Mouse (Mus musculus) gastrocnemius, postnatal 4 days (tissue): ENCODE results near the gene Ank2. TPM values are rescaled to one million over a fixed set of nuclear protein-coding genes. Genes with fewer than 3 reads are reported as not detected.

Experiments used
- DNase-seq, 2 experiments: peaks; one replicate each; pipeline ENCODE4 v3.0.0; 2021 to 2022; ENCODE audit warnings: low spot score in 2 of 2, mixed read lengths in 2 of 2
- microRNA-seq: library from miRNA; unstranded; fragments of <30 nt; microRNA quantifications from one replicate; pipeline ENCODE4 v1.2.0, GENCODE M21; 2021
- total RNA-seq, 2 experiments: library from RNA; stranded (reverse); gene quantifications; 2 replicates each; pipeline ENCODE4 v1.2.3; 2021

Ank2 gene
- total RNA-seq, 2 experiments from 2014 or later = 231 to 258 TPM

DNA sequence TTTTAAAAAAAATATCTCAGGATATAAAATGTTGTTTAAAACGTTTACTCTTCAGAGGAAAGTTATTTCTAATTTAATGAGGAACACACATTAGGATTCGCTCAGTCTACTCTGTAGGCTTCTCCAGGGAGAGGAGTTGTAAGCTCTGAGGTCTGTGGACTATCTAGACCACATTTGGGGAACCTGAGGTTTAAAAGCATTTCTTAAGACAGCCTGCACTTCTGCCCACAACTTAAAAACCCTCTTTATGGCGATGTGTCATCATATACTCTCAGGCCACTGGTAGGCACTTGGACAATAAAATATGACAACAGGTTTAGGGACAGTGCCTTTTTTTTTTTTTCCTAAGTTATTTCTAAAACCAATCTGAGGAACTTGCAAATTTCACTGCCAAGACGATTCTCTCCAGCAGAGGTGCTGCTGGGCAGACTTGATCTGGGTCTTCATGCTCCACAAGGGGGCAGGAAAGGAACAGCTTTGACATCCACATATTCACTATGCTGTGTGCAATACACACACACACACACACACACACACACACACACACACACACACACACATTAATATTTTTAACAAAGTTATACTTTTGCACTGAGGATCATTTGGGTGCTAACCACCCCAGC lies 567.2 kb downstream of the Ank2 start:
- DNase-seq = no peak

DNA sequence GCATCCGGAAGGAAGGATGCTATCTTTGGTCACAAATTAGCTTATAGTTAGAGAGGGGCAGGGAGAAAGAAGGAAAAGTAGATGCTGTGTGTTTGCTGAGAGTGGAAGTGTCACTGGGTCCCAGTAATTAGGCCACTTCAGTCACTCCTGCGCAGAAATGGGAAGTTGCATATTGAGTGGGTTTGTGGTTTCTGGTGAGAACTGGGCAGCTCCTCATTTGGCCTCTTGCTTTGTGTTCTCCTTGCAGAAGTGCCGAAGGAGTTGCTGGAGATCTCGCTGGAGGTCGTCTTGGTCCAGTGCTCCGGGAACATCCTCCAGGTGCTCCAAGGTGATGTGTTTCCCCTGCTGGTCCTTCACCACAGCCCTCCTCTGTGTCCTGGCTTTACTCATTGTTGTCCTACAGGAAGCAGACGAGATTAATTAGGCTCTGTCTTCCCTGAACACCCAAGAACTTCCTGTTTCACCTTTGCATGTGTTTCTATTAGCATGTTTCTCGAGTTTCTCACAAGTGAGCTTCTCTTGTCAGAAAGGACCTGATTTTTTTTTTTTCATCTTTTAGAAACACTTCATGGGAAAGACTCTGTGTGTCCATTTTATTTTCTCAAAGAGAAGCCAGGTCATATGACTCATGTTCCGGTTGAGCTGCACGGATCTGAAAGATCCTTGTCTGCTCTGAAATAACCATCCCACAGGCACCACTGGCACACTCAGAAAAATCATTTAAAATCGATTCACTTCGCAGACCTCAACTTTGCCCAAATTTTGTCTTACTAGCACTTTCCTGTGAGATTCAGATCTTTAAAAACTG lies 575.4 kb downstream of the Ank2 start:
- DNase-seq = no peak

DNA sequence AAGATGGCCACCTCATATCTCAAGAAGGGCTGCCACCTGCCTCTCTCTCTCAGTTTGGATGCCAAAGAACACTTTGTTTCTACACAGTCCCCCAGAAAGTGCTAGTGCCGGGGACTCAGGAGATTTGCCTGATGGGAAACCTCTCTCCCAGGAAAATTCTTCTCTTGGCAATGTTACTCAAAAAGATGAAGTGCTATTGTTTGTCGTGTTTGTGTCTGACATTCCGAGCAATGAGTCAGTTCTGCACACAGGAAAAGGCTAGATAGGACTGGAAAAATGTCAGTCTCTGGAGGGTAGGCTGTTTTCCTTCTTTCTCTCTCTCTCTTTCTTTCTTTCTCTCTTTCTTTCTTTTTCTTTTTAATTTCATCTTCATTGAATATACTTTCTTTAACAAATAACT lies 577.2 kb downstream of the Ank2 start:
- DNase-seq = no peak

DNA sequence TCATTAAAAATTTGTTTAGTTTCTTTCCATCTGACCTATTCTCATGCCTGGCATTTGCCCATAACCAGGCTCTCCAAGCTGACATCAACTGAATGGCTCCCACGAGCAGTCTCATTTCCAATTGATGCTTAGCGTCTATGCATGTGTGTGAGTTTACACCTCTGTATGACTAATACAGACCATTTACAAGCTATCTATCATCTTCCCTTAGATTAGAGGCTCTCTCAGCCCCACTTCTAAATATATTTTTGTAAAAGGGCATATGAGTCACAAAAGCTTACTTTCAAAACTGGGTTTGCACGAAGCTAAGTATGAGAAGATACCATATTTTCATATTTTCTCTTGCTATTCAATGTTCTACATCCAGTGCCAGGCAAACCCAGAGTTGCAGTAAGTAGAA lies 578.9 kb downstream of the Ank2 start:
- no peak for DNase-seq

DNA sequence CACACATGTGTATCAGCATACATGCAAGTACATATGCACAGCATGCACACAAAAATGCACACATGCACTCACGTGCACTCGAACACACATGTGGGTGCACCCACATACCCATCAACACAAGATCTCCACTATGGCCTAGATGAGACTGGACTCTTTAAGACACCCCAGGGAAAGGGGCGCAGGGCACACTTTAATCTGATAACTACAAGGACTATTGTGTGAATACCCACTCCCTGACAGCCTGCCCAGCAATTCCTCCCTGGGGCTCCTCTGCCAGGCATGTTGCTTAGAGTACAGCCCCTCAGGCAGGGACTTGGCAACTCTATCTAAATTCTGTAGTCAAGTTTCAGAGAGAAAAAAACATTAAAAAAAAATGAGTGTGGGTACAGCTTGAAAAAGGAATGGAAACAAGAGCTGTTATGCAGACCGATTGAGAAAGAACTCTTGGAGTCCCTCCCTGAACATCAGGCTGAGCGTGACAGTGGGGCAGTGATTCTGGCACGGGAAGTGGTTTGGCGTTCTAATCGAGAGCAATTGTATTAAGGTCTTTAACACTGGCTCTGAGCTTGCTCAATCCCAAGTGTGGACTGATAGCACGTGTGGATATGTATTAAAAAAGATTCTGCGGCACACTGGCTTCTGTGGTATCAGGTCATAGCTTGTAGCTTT lies 580.2 kb downstream of the Ank2 start:
- no peak for DNase-seq

DNA sequence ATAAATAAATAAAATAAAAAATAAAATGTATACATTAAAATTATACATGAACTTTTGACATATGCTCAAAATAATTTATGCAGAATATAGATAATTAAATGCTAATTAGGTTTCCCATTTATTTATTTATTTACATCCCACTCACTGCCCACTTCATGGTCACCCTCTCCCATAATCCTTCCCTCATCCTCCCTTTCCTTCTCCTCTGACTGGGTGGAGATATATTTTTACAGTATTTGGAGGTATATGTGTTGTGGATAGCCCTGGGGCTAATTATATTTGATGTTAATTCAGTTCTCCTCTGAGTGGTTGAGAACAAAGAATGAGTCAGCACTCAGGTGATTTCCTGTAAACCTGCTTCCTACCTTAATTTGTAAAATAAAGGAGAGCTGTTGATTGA lies 582.8 kb downstream of the Ank2 start:
- DNase-seq = no peak

DNA sequence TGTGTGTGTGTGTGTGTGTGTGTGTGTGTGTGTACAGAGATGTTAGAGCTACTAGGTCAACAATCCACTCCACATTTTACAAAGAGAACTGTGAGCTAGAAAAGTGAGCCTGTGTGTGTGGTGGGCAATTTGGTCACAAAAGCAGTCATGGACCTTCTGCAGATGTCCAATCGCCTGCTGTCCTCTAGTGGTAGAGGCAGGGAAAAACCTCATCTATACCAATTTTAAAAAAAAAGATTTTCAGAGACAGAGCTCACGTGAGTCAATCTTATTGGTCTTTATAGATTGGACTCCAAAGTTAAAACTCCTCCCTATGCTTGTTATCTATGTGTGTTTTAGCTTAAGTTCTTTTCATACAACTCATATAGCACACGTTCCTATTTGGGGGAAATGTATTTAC lies 595.6 kb downstream of the Ank2 start:
- peak in 1 of 2 experiments; percentile 23 for DNase-seq

DNA sequence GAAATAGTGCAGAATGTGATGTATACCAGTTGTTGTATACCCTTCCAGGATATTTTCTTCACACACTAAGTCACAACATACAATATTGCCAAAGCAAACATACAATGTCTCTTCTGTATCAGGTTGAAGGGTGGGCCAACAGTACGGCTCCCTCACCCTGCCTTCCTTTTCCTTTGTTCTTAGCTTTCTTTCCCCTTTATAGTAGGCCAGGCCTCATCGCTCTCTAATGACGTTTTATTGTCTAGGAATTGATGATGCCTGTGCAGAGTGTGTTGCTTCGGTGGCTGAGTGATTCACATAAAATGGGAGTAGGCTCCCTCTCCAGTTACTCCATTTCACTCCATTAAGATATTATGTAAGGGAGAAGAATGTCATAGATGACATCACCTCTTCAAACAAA lies 612.5 kb downstream of the Ank2 start:
- no peak for DNase-seq

DNA sequence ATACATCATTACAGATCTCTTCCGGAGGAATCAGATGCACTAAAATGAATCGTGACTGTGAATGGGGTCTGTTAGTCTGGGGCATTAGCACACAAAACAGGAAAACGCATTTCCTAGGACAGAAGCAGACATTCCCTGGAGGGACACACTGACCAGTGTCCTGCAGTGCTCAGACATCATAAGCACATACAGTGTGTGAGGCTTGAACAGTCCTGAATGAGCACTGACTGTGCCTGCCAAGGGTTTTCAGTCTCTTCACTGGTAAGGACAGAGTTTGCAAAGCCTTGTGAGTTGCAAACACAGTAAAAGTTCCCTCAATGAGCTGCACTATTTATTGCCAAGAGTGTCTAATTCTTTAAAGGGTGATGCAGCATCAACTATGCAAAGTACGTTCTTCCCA lies 613.1 kb downstream of the Ank2 start:
- no peak for DNase-seq

DNA sequence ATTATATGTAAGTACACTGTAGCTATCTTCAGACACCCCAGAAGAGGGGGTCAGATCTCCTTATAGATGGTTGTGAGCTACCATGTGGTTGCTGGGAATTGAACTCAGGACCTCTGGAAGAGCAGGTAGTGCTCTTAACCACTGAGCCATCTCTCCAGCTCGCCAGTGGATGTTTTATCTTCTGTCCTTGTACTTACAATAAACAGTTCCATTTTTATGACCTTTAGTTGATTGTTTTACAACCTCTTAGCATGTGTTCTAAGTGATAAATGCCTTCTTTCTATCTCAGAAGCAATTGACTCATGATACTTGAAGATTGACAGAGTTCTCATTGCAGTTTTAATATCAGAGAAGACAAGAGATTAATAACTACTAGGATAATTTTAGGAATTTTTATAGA lies 620.9 kb downstream of the Ank2 start:
- DNase-seq = no peak

Small RNA genes within 50 kb of the gene (microRNA-seq; reads per million reads assigned to microRNA genes)
- not detected for gene Gm44494
- gene Mir302a = 0.63 reads per million
- gene Mir302b = 3.2 reads per million, percentile 9 among the genes with 10 or more reads in this experiment
- gene Mir302c = not detected
- 0.63 reads per million for gene Mir302d
- not detected for gene Mir367

Other genes with a start within 250 kb of the Ank2 start
- 10 to 100 TPM; 26.5 to 27.6 TPM for gene Larp7, start 54.0 kb upstream of the Ank2 start, total RNA-seq
- 1 to 10 TPM; 6.3 to 8.0 TPM for gene Zgrf1, start 54.1 kb upstream of the Ank2 start, total RNA-seq
- not detected for gene Neurog2, start 133.8 kb upstream of the Ank2 start, total RNA-seq